Mouse (Mus musculus) lung, adult 2 months (tissue): ENCODE measurements around the gene Mprip.

Experiments
- CTCF ChIP-seq: fragments of 200-500 bp; IDR thresholded peaks from 2 replicates; pipeline ENCODE4 v1.5.1; 2011; ENCODE audit warnings: mild to moderate bottlenecking, low read length, control low read depth; ENCODE audit not compliant: insufficient read depth
- POLR2A ChIP-seq: fragments of 200-500 bp; IDR thresholded peaks from 2 replicates; pipeline ENCODE4 v1.6.1; 2011; ENCODE audit warnings: low read depth, mild to moderate bottlenecking, control low read depth, low read length, borderline replicate concordance; ENCODE audit errors: extremely low read depth

GRCm38 (mm10) chr11:59624017-59624630 lies 37.0 kb upstream of the Mprip start:
- TF ChIP-seq CTCF (peak; percentile 81), POLR2A (no peak)
